Mouse (Mus musculus) lung, postnatal 0 days (tissue): Measurements from ENCODE around the gene Timm8b.

Experiments used
- CTCF ChIP-seq: IDR thresholded peaks from 2 replicates; pipeline ENCODE4 v1.5.1; 2016; ENCODE audit warnings: antibody characterized with exemption, mild to moderate bottlenecking
- EP300 ChIP-seq: IDR thresholded peaks from 2 replicates; pipeline ENCODE4 v1.6.1; 2016; ENCODE audit warnings: antibody characterized with exemption, mild to moderate bottlenecking, control low read depth

DNA sequence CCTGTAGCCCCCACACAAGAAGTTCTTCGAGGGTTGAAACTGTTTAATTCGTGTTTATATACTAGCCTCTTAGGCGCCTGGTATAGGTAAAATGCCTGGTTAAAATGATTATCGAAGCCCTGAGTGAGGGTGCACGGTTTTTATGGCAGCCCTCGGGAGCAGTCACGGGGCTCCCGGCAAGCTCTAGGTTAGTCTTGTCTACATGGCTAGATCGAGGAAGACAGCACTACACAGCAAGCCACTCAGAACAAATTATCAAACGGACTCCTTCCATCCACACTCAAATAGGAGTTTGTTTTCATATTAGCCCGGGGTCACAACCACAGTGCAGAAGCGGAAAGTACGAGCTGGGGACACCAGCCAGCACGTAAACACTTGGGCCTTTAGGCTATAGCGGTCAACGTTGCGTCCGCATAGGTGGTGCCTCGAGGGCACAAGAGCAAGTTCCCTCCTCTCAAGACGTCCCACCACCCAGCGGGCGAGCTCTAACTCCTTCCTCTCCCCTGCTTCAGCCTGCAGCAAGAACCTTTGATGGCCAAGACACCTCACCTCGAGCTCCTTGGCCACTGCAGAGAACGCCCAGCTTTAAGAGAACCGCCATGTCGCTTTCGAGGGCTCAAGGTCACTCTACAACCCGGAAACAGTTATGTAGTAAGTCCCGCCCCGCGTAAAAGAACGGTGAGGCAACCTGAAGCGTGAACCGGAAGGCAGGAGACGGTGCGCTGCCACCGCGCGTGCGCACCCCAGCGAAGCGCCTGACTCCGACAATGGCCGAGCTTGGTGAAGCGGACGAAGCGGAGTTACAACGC lies at the start of gene Timm8b, which contains the start of gene Sdhd:
- no peak for TF ChIP-seq CTCF
- TF ChIP-seq EP300: no peak
